In genomic region chr11:72361385-72362346, GRCm38 (mm10) we compare ENCODE assay signal across 8 mouse cellular contexts. TPM values are rescaled to one million over a fixed set of nuclear protein-coding genes. Genes with fewer than 3 reads are reported as not detected.
A peak's percentile ranks its signal among the peaks of the same experiment; 100 is the strongest.
DNase-seq lines count a peak whose midpoint lies in the region; ATAC-seq lines count a peak whose summit lies in the region.

No protein-coding gene starts in this region.

- H3K27ac ChIP-seq in forebrain, embryonic 15.5 days (replicated peaks), result no peak overlapping the region; the same call in 1 of the 2 replicates
- H3K27ac ChIP-seq in hindbrain, embryonic 12.5 days, result peak overlapping the region; percentile 52; the same call in 1 of the 2 replicates
- H3K27ac ChIP-seq in neural tube, embryonic 15.5 days (replicated peaks), result peak overlapping the region; percentile 56

- peak; percentile 92 for ATAC-seq in forebrain, embryonic 15.5 days (replicated peaks)
- ATAC-seq in hindbrain, embryonic 12.5 days (ENCODE audit: low FRiP score), result peak; percentile 92
- peak; percentile 92 for ATAC-seq in neural tube, embryonic 15.5 days (ENCODE audit: low FRiP score)

- H3K9ac ChIP-seq in forebrain, embryonic 15.5 days (replicated peaks), result peak overlapping the region; percentile 62
- H3K9ac ChIP-seq in hindbrain, embryonic 12.5 days, result peak overlapping the region; percentile 67
- H3K9ac ChIP-seq in neural tube, embryonic 15.5 days (replicated peaks), result peak overlapping the region; percentile 47

- peaks cover 7% of the 10 kb centered on the region; the same call in 1 of the 2 replicates for H3K4me1 ChIP-seq in forebrain, embryonic 15.5 days
- H3K4me1 ChIP-seq in hindbrain, embryonic 12.5 days, result peaks cover 3% of the 10 kb centered on the region; the same call in 1 of the 2 replicates
- peaks cover 11% of the 10 kb centered on the region for H3K4me1 ChIP-seq in neural tube, embryonic 15.5 days

- no peaks in the 10 kb centered on the region for H3K9me3 ChIP-seq in forebrain, embryonic 15.5 days
- H3K9me3 ChIP-seq in hindbrain, embryonic 12.5 days (replicated peaks), result no peaks in the 10 kb centered on the region
- no peaks in the 10 kb centered on the region for H3K9me3 ChIP-seq in neural tube, embryonic 15.5 days (replicated peaks)

- H3K4me2 ChIP-seq in forebrain, embryonic 15.5 days (replicated peaks), result peak overlapping the region; percentile 87
- peak overlapping the region; percentile 80 for H3K4me2 ChIP-seq in hindbrain, embryonic 12.5 days (replicated peaks)
- H3K4me2 ChIP-seq in neural tube, embryonic 15.5 days, result peak overlapping the region; percentile 93

- peak overlapping the region; percentile 45 for H3K4me3 ChIP-seq in forebrain, embryonic 15.5 days
- H3K4me3 ChIP-seq in hindbrain, embryonic 12.5 days, result peak overlapping the region; percentile 43
- H3K4me3 ChIP-seq in neural tube, embryonic 15.5 days (replicated peaks), result peak overlapping the region; percentile 50

- no peaks in the 10 kb centered on the region for H3K36me3 ChIP-seq in forebrain, embryonic 15.5 days
- H3K36me3 ChIP-seq in hindbrain, embryonic 12.5 days, result no peaks in the 10 kb centered on the region
- H3K36me3 ChIP-seq in neural tube, embryonic 15.5 days, result no peaks in the 10 kb centered on the region

- DNase-seq in Muller cell, postnatal 12 days (ENCODE audit: inconsistent ontology term), result peak; percentile 68
- peak; percentile 34 for DNase-seq in c-Kit-positive CD71-negative TER-119-negative erythroid progenitor cells, embryonic 14.5 days (ENCODE audit: low read depth)
- peak; percentile 36 for DNase-seq in layer of hippocampus, adult 9-10 months (ENCODE audit: low spot score)
- DNase-seq in lung, adult 18-20 months, result peak; percentile 52 to 78
- peak; percentile 35 for DNase-seq in thymus, postnatal 25 days

- H3K27me3 ChIP-seq in forebrain, embryonic 15.5 days, result no peaks in the 10 kb centered on the region
- no peaks in the 10 kb centered on the region for H3K27me3 ChIP-seq in hindbrain, embryonic 12.5 days
- H3K27me3 ChIP-seq in neural tube, embryonic 15.5 days (replicated peaks), result no peaks in the 10 kb centered on the region

- 6% methylated on average over 42 of the region's 42 CpGs for WGBS in forebrain, embryonic 15.5 days
- WGBS in hindbrain, embryonic 12.5 days, result 9% methylated on average over 42 of the region's 42 CpGs
- WGBS in neural tube, embryonic 15.5 days, result 7% methylated on average over 42 of the region's 42 CpGs

RNA-seq across cellular contexts. Expression of gene Tekt1, which starts 0.6 kb away (rescaled TPM):
- 6.2 and 10.9 TPM in 2 replicates for polyA plus RNA-seq in forebrain, embryonic 15.5 days (2015; fragmentation: Nextera tagmentation; extraction: Ambion mirVana)
- polyA plus RNA-seq in hindbrain, embryonic 12.5 days (2016; fragmentation: Nextera tagmentation; extraction: Ambion mirVana), result 6.6 and 7.9 TPM in 2 replicates
- 4.6 and 5.9 TPM in 2 replicates for polyA plus RNA-seq in neural tube, embryonic 15.5 days (2015; fragmentation: Nextera tagmentation; extraction: Ambion mirVana)

RNA-seq across cellular contexts. Expression of gene Fbxo39, which starts 47.4 kb away (rescaled TPM):
- not detected in 2 replicates for polyA plus RNA-seq in forebrain, embryonic 15.5 days (2015; fragmentation: Nextera tagmentation; extraction: Ambion mirVana)
- not detected in 2 replicates for polyA plus RNA-seq in hindbrain, embryonic 12.5 days (2016; fragmentation: Nextera tagmentation; extraction: Ambion mirVana)
- not detected in 2 replicates for polyA plus RNA-seq in neural tube, embryonic 15.5 days (2015; fragmentation: Nextera tagmentation; extraction: Ambion mirVana)

RNA-seq across cellular contexts. Expression of gene Smtnl2, which starts 49.8 kb away (rescaled TPM):
- polyA plus RNA-seq in forebrain, embryonic 15.5 days (2015; fragmentation: Nextera tagmentation; extraction: Ambion mirVana), result 5.3 and 5.4 TPM in 2 replicates
- polyA plus RNA-seq in hindbrain, embryonic 12.5 days (2016; fragmentation: Nextera tagmentation; extraction: Ambion mirVana), result 14.5 and 15.3 TPM in 2 replicates
- 10.2 and 16.1 TPM in 2 replicates for polyA plus RNA-seq in neural tube, embryonic 15.5 days (2015; fragmentation: Nextera tagmentation; extraction: Ambion mirVana)
